Mouse (Mus musculus): ENCODE results near the gene Pcdh9. TPM values are rescaled to one million over a fixed set of nuclear protein-coding genes. Genes with fewer than 3 reads are reported as not detected.

Gene Pcdh9
- polyA plus RNA-seq, 1 experiment: 0.30 TPM

- Histone ChIP-seq H3K4me3 (ENCODE audit: insufficient read depth, low read depth, low read length) (no peak overlapping the region), H3K27ac (ENCODE audit: insufficient read depth, low read depth, low read length) (no peak overlapping the region), H3K36me3 (ENCODE audit: control insufficient read depth, insufficient read depth, low read length) (no peaks in the 10 kb centered on the region), H3K4me1 (ENCODE audit: control insufficient read depth, insufficient read depth, low read length) (no peaks in the 10 kb centered on the region), H3K27me3 (replicated peaks; ENCODE audit: control insufficient read depth, insufficient read depth, low read length) (no peaks in the 10 kb centered on the region; the same call in 1 of the 2 replicates)
- no peak for DNase-seq
- WGBS: 66% methylated on average over 1 of the region's 1 CpGs
- TF ChIP-seq POLR2A (IDR thresholded peaks at IDR 0.05; ENCODE audit: low read depth, low read length): no peak
- no peak for TF ChIP-seq CTCF (conservative IDR thresholded peaks at IDR 0.05; ENCODE audit: insufficient read depth, insufficient read length, low read depth, low read length)
Measured at GRCm38 (mm10) chr14:93719208-93719607, 171.3 kb downstream of the Pcdh9 start.

- no peaks in the 10 kb centered on the region for H3K27me3 ChIP-seq (replicated peaks; ENCODE audit: control insufficient read depth, insufficient read depth, low read length)
- TF ChIP-seq POLR2A (IDR thresholded peaks at IDR 0.05; ENCODE audit: low read depth, low read length): no peak
- no peak for TF ChIP-seq CTCF (conservative IDR thresholded peaks at IDR 0.05; ENCODE audit: insufficient read depth, insufficient read length, low read depth, low read length)
- H3K36me3 ChIP-seq (ENCODE audit: control insufficient read depth, insufficient read depth, low read length): no peaks in the 10 kb centered on the region
- H3K4me3 ChIP-seq (ENCODE audit: insufficient read depth, low read depth, low read length): no peak overlapping the region
- DNase-seq: no peak
- WGBS: 57% methylated on average over 12 of the region's 12 CpGs
- H3K27ac ChIP-seq (ENCODE audit: insufficient read depth, low read depth, low read length): no peak overlapping the region
- no peaks in the 10 kb centered on the region for H3K4me1 ChIP-seq (ENCODE audit: control insufficient read depth, insufficient read depth, low read length)
Measured at GRCm38 (mm10) chr14:93713250-93713935, 177.1 kb downstream of the Pcdh9 start.

GRCm38 (mm10) chr14:93708651-93709050, 181.8 kb downstream of the Pcdh9 start:
- no peak for TF ChIP-seq CTCF (conservative IDR thresholded peaks at IDR 0.05; ENCODE audit: insufficient read depth, insufficient read length, low read depth, low read length)
- no peak for TF ChIP-seq POLR2A (IDR thresholded peaks at IDR 0.05; ENCODE audit: low read depth, low read length)
- Histone ChIP-seq H3K4me1 (ENCODE audit: control insufficient read depth, insufficient read depth, low read length) (no peaks in the 10 kb centered on the region), H3K27ac (ENCODE audit: insufficient read depth, low read depth, low read length) (no peak overlapping the region), H3K4me3 (ENCODE audit: insufficient read depth, low read depth, low read length) (no peak overlapping the region), H3K36me3 (ENCODE audit: control insufficient read depth, insufficient read depth, low read length) (no peaks in the 10 kb centered on the region), H3K27me3 (replicated peaks; ENCODE audit: control insufficient read depth, insufficient read depth, low read length) (no peaks in the 10 kb centered on the region)
- 69% methylated on average over 3 of the region's 3 CpGs for WGBS
- no peak for DNase-seq

GRCm38 (mm10) chr14:93701385-93702101, 188.9 kb downstream of the Pcdh9 start:
- Histone ChIP-seq H3K36me3 (ENCODE audit: control insufficient read depth, insufficient read depth, low read length) (no peaks in the 10 kb centered on the region), H3K4me1 (ENCODE audit: control insufficient read depth, insufficient read depth, low read length) (no peaks in the 10 kb centered on the region), H3K27ac (ENCODE audit: insufficient read depth, low read depth, low read length) (no peak overlapping the region), H3K4me3 (ENCODE audit: insufficient read depth, low read depth, low read length) (no peak overlapping the region), H3K27me3 (replicated peaks; ENCODE audit: control insufficient read depth, insufficient read depth, low read length) (no peaks in the 10 kb centered on the region)
- WGBS: 50% methylated on average over 12 of the region's 12 CpGs
- no peak for DNase-seq
- no peak for TF ChIP-seq CTCF (conservative IDR thresholded peaks at IDR 0.05; ENCODE audit: insufficient read depth, insufficient read length, low read depth, low read length)
- no peak for TF ChIP-seq POLR2A (IDR thresholded peaks at IDR 0.05; ENCODE audit: low read depth, low read length)

- H3K4me3 ChIP-seq (ENCODE audit: insufficient read depth, low read depth, low read length): no peak overlapping the region
- no peak for TF ChIP-seq POLR2A (IDR thresholded peaks at IDR 0.05; ENCODE audit: low read depth, low read length)
- TF ChIP-seq CTCF (conservative IDR thresholded peaks at IDR 0.05; ENCODE audit: insufficient read depth, insufficient read length, low read depth, low read length): no peak
- 83% methylated on average over 1 of the region's 1 CpGs for WGBS
- H3K27me3 ChIP-seq (replicated peaks; ENCODE audit: control insufficient read depth, insufficient read depth, low read length): no peaks in the 10 kb centered on the region
- H3K4me1 ChIP-seq (ENCODE audit: control insufficient read depth, insufficient read depth, low read length): no peaks in the 10 kb centered on the region
- no peaks in the 10 kb centered on the region for H3K36me3 ChIP-seq (ENCODE audit: control insufficient read depth, insufficient read depth, low read length)
- no peak for DNase-seq
- no peak overlapping the region for H3K27ac ChIP-seq (ENCODE audit: insufficient read depth, low read depth, low read length)
Measured at GRCm38 (mm10) chr14:93700916-93701315, 189.6 kb downstream of the Pcdh9 start.

GRCm38 (mm10) chr14:93684641-93685040, 205.8 kb downstream of the Pcdh9 start:
- no peaks in the 10 kb centered on the region for H3K36me3 ChIP-seq (ENCODE audit: control insufficient read depth, insufficient read depth, low read length)
- no peaks in the 10 kb centered on the region for H3K27me3 ChIP-seq (replicated peaks; ENCODE audit: control insufficient read depth, insufficient read depth, low read length)
- no peak for TF ChIP-seq CTCF (conservative IDR thresholded peaks at IDR 0.05; ENCODE audit: insufficient read depth, insufficient read length, low read depth, low read length)
- TF ChIP-seq POLR2A (IDR thresholded peaks at IDR 0.05; ENCODE audit: low read depth, low read length): no peak
- no peak overlapping the region for H3K4me3 ChIP-seq (ENCODE audit: insufficient read depth, low read depth, low read length)
- no peak for DNase-seq
- H3K4me1 ChIP-seq (ENCODE audit: control insufficient read depth, insufficient read depth, low read length): no peaks in the 10 kb centered on the region
- WGBS: 44% methylated on average over 1 of the region's 1 CpGs
- H3K27ac ChIP-seq (ENCODE audit: insufficient read depth, low read depth, low read length): no peak overlapping the region

GRCm38 (mm10) chr14:93675273-93676068, 215.0 kb downstream of the Pcdh9 start:
- WGBS: 81% methylated on average over 5 of the region's 5 CpGs
- no peak for DNase-seq

More at GRCm38 (mm10) chr14:93675273-93676068, 215.0 kb downstream of the Pcdh9 start:
- H3K36me3 ChIP-seq (ENCODE audit: control insufficient read depth, insufficient read depth, low read length): no peaks in the 10 kb centered on the region
- H3K27me3 ChIP-seq (replicated peaks; ENCODE audit: control insufficient read depth, insufficient read depth, low read length): no peaks in the 10 kb centered on the region
- TF ChIP-seq CTCF (conservative IDR thresholded peaks at IDR 0.05; ENCODE audit: insufficient read depth, insufficient read length, low read depth, low read length): no peak
- no peak overlapping the region for H3K4me3 ChIP-seq (ENCODE audit: insufficient read depth, low read depth, low read length)
- H3K27ac ChIP-seq (ENCODE audit: insufficient read depth, low read depth, low read length): no peak overlapping the region
- no peaks in the 10 kb centered on the region for H3K4me1 ChIP-seq (ENCODE audit: control insufficient read depth, insufficient read depth, low read length)
